Mouse (Mus musculus) ovary, postnatal 10 days (tissue): ENCODE data around the gene 6030468B19Rik.

Source experiments
- DNase-seq: peaks from one replicate; pipeline ENCODE4 v3.0.0; 2022; ENCODE audit warnings: low spot score

The 6030468B19Rik gene

DNA sequence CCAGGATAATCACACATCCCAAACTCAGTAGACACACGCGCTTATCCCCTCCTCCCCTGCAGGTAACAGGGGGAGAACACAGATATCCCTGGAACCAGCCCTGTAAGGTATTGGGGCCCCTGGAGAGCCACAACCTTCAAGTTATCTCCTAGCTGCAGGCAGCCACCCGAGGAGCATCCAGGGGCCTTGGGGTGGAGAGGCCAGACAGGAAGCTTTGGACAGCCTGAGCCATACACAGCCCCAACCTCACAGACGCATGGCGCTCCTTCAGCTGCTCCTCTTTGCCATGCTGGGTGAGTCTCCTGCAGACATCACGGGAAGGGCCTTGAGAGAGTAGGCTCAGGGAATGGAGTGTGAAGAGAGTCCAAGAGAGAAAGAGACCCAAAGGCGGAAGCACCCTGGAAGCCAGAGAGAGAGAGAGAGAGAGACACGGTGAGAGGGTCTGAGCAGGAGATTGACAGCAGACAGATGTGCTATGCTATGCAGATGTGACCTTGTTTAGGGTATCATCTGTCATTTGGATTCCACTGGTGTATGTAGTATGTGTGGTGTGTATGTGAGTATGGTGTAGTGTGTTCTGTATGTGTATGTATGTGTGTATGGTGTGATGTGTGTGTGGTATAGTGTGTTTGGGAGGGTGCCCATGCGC is at the start of gene 6030468B19Rik:
Gene 6030468B19Rik, plus strand, starts transcription at position 150 of the 649 bp plus-strand sequence.
- no peak for DNase-seq

DNA sequence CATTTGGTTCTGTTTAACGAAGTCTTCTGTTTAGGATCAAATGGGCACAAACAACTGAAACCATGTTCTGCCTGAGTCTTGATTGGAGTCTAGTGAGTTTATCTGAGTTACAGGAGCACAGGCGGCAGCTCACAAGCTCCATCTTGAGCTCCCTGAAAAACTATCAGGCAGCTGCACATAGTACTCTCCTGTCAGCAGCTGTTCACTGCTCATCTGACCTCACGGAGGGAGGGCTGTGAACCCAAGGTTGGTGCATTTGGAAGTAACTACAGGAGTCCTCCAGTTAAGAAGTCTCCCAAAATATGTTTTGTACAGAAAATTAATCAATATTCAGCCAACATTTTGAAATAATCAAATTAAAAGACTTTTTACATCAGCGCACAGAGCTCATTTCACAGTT is 48.8 kb upstream of the 6030468B19Rik start:
- no peak for DNase-seq

DNA sequence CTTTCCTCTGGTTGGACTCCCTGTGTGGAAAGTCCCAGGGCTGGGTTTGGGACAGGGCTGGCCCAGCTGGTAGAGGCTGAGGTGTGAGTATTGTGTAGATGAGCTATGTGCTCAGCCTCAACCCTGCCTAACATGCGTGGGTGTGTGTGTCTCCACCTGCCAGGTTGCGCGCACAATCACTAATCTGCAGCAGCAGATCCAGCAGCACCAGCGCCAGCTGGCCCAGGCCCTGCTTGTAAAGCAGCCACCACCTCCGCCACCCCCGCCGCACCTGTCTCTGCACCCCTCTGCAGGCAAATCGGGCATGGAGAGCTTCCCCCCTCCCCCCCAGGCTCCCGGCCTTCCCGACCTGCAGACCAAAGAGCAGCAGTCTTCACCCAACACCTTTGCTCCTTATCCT is 48.0 kb upstream of the 6030468B19Rik start:
- no peak for DNase-seq

DNA sequence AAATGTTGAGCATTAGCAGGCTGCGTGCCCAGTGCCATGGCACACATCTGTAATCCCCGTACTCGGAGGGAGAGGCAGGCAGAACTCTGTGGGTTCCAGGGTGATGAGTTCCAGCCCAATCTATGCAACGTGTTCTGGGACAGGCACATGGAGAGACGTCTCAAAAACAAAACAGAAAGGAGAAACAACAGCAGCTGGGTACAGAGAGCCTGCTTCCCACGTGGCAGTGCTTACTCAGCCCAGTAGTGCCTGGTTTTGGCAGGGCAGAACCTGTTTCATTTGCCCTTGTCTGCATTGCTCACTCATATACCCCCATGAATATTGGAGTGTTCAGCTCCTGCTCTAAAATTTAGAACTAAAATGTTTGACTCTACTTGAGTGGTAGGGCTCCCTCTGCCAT is 45.9 kb upstream of the 6030468B19Rik start:
- no peak for DNase-seq

DNA sequence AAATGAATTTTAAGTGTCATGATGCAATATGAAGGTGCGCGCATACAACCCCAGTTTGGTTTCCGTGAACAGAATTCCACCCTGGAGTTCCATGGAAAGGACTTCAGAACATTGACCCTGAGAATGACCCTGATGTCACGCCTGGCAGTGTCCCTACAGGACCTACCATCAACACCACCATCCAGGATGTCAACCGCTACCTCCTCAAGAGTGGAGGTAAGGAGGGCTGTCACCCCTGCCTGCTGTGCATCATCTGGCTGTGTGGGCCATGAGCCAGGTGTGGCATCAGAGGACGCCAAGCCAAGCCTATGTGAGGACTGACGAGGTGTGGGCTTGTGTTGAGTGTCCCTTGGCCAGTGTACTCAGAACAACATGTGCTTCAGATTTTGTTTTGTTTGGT is 41.6 kb upstream of the 6030468B19Rik start:
- no peak for DNase-seq

DNA sequence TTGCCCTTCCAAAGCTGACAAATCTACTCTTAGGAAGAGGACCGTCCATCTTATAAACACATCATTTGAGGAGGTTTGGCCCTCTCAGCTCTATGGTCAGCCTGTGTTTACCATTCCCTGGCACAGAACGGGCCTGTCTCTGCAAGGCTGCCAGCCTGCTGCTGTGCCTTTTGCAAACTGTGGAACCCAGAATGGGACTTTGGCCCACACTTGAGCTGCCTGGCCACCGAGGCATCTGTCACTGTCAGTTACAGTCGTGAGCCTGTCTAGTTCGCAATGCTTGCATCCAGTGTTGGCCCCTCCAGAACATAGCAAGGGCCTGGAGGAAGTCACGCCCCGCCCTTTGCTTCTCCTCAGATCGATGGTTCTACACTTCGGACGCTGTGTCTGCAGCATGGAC is 38.2 kb upstream of the 6030468B19Rik start:
- no peak for DNase-seq

DNA sequence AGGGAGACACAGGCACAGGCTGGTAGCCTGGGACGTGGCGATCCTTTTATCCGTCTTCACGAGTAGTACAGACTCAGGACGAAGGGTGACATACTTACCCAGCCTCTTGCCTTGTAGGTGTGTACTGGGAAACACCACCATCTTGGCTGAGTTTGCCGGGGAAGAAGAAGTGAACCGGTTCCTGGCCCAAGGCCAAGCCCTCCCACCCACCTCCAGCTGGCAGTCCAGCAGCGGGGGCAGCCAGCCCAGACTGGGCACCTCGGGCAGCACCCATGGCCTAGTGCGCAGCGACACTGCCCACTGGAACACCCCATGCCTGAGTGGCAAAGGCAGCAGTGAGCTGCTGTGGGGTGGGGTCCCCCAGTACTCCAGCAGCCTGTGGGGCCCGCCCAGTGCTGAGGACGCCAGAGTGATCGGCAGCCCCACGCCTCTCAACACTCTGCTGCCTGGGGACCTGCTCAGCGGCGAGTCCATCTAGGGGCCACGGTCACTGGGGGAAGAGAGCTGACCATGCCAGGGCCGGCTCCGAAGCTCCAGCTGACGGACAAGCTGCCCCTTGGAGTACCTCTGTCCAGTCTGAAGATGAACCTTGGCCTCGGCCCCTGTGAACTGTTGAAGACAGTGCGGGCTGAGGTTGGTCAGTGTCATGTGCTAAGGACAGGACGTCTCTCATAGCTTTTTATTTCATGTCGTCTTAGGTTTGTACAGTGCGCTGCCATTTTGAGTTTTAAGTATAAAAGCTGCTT is 36.9 kb upstream of the 6030468B19Rik start:
- DNase-seq, result no peak

DNA sequence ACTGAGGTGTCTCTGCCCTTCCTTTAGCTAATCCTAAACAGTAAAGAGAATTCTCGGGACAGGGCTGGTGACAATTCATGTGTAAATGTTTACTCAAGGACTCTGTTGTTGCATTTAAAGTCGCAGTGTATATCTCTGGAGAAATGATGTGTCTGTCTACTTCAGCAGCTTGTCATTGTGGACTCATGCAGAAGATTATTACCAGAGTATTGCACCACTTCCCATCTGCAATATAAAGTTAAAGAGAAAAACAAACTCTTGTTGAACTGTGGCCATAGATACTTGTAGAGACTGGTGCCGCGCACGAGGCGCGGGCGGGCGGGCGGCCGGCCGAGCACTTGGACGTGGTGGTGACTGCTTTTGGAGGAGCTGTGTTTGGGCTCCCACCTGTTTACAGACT is 35.7 kb upstream of the 6030468B19Rik start:
- DNase-seq, result no peak

DNA sequence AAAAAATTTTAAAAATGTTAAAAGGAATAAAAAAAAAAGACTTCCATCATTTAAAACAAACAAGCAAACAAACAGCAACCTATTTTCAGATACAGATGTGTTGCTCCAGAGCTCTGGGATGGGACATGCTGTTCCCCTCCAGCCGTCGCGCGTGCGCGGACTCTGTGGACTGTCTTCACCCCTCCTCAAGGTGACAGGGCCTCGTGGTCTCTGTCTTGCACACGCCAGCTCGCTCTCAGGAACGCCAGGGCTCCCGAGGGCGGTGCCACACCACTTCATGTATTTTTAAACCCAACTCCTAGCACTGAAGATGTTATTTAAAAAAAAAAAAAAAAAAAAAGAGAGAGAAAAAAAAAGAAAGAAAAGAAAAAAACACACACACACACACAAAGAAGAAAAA is 35.2 kb upstream of the 6030468B19Rik start:
- DNase-seq, result no peak

DNA sequence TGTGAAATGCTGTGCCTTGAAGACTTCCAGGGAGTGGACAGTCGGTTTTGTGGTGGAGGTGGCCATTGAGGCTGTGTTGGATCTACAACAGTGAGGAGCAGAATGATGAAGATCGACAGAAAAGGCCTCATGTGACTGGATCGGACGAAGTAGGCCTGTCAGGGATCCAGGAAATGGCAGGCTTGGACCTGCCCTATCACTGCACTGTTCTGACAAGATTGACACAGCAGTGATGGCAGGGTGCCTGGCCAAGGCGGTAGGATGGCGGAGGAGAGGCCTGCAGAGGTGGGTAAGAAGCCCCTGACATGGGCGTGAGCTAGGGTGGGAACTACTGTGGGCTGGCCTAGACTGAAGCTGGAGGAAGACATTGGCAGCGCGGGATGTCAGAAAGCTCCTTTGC is 33.1 kb upstream of the 6030468B19Rik start:
- no peak for DNase-seq

DNA sequence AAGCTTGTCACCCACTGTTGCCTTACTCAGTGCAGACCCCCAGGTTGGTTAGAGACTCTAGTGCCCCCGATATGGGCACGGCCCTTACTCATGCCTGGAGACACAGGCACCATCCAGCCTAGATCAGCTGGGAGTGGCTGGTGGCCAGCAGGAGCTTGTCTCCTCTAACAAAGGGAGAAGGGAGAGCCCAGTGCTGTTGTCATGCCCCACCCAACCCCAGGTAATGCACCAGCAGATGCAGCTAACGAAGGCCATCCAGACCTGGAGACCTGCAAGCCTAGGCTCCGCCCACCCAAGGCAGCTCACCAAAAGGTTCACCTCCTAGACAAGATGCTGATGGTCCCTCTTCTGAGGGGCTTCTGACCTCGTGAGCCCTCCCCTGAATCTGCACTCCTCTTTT is 32.1 kb upstream of the 6030468B19Rik start:
- DNase-seq, result no peak

DNA sequence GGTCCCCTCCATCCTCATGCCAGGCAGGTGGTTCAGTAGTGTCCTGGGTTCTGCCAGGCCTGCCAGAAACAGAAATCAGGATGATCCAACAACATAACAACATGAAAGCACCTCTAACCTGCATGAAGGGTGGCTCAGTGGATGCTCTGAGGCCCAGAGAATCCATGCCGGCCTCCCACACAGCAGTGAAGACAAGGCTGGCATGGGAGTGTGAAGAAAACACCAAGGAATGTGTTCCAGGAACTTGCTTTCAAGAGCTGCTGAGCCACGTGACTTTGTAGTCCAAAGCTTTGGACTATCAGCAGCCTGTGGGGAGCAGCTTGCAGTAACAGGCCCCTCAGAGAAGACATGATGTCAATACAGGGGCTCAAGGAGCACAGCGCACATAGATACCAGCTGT is 31.2 kb upstream of the 6030468B19Rik start:
- no peak for DNase-seq

DNA sequence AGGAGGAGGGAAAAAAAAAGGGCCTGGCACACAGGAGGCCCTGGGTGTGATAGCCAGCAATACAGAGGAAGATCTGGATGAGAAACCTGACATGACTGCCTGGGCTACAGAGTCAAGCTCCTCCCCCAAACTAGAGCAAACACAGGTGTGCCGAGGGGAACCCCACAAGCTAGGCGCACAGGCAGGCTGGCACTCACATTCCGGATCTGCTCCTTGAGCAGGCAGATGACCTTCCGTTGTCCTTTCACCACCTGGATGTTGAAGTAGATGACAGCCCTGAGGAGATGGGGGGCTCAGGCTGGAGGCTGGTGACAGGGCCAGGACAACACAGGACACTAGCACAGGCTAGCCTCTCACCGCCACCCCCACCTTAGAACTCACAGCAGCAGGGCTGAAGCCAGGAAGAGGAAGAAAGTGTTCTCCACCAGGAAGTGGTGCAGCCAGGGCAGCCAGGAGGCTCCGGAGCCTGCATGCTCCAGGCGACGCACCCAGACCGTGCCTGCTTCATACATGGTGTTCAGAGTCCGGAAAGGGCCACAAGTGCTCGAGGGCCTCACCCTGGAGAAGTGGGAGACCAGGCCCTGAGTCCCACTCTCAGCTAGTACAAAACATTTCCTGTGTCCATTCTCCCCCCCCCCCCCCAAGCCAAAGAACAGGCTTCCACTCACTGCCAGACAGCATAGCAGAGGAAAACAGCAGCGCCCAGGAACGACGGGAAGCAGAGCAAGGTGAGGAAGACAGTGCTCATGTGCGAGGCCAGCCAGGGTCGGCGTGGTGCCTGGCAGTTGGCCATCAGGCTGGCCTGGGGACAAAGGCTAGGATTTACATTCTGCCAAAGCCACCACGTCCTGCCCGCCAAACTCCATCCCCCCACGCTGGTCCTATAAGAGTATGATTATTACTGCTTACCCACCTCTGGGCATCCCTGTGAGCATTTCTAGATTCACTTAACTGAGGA is 28.5 kb upstream of the 6030468B19Rik start:
- DNase-seq, result no peak

DNA sequence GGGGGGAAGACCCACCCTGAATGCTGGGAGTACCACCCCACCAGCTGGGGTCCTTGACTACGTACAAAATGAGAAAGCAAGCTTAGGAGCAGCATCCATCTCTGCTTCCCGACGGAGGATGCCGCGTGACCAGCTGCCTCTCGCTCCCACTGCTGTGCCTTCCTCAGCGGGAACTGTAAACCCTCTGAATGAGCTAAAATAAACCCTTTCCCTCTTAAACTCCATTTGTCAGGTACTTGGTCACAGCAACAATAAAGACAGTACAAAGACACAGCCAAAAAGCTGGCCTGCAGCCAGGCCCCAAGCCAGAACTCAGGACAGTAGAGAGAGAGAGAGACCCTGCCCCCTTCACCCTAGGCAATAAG is 27.8 kb upstream of the 6030468B19Rik start:
- DNase-seq, result no peak

DNA sequence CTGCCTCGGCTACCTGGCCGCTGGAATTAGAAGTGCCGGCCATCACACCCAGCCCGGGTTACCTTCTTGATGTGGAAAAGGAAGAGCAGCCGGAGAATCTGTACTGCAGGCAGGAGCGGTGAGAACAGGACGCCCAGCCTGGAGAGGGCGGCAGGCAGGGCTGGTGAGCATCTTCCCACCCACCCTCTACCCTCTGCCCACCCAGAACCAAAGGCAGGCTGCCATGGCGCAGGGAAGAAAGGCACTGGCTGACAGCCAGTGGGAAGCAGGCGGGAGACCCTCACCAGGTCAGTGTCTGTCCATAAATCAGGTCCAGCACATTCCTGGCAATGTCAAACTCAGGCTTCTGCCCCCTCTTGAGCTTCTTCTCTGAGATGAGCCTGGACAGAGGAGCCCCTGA is 27.1 kb upstream of the 6030468B19Rik start:
- no peak for DNase-seq

DNA sequence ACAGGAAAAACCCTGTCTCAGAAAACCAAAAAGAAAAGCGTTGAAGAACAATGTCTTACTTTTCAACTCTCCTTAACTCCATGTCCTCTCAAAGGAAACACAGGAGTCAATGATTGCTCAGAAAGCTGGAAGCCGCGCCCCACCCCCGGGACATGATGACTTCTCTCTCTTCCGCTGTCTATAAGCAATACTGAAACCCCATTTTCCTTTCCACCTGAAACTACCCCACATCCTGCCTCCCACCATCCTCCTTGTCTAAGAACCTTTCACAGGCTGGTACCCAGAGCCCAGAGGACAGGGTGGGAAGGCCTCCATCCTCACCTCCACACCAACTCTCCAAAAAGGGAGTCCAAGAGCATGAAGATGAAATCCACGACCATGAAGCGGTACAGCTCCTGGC is 25.1 kb upstream of the 6030468B19Rik start:
- no peak for DNase-seq

DNA sequence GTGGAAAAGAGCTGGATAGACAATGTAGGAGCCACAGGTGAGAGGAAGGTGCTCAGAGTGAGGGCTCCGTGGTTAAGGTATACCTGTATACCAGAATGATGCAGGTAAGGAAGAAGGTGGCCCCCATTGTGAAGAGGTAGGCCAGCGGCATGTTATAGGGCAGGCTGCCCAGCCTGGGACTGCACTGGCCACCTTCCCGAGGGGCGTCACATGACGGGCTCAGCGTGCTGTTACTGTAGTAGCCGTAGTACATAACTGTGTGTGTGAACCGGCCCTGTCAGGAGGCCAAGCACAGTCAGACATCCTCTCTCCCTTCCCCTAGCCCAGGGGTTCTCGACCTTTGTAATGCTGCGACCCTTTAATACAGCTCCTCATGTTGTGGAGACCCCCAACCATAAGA is 22.5 kb upstream of the 6030468B19Rik start:
- no peak for DNase-seq

DNA sequence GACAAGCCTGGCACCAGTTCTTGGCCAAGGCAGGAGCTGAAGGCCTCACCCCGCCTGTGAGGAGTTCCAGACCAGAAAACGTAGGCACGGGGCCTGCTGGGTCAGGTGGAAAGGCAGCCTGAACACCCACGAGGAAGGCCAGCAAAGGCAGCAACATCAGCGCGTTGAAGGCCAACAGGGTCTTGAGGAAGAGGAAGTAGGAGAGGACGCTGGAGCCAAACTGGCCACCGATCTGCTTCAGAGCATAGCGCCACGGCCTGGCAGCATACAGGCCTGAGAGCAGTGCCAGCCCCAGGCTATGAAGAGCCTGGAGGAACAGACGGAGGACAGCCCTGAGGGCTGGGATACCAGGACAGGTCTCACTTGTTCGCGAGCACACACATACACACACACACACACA is 21.9 kb upstream of the 6030468B19Rik start:
- no peak for DNase-seq

DNA sequence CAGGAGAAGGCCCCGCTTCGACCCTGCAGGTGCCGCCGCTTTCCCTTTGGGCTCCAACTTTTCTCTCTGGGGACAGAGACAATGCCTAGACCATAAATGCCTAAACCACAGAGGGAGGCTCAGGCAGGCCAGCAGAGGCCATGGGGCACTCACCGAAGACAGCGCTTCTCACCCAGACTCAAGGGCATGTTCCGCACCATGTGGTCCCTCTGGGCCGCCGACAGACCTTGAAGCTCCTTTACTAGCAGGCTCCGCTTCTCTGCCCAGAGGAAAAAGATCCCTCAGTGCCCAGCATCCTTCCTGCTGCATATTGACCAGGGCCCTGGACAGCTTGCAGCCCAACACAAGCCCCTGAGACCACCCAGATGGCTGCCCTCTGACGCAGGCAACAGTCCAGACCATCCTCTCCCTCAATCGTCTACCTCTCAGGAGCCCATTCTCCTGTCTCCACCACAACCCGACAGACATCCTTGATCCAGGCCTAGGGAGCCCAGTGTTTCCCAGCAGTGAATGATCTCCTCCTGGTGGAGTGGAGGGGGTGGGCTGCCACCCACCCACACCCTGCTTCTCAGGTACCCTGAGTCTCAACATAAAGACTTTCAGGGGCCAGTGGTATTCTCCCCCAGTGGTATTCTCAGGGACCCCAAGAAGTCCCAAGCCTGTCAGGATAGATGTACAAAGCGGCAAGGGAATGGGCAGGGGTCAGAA is 21.2 kb upstream of the 6030468B19Rik start:
- DNase-seq, result no peak

DNA sequence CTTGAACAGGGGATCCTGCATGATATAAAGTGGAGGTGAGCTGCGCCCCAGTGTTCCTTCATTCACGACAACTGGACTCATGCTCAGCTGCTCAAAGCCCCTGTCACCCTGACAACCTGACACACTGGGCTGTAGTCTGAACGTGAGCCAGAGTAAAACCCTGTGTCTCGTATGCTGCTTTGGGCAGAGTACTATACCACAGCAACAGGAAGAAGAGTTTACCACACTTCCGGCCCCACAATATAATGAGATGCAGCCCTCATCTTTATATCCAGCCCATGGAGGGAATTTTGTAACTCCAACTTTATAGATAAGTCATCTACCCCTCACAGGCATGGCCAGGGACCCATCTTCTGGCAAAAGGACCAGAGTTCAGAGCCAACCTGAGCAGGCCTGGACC is 20.3 kb upstream of the 6030468B19Rik start:
- DNase-seq, result no peak

DNA sequence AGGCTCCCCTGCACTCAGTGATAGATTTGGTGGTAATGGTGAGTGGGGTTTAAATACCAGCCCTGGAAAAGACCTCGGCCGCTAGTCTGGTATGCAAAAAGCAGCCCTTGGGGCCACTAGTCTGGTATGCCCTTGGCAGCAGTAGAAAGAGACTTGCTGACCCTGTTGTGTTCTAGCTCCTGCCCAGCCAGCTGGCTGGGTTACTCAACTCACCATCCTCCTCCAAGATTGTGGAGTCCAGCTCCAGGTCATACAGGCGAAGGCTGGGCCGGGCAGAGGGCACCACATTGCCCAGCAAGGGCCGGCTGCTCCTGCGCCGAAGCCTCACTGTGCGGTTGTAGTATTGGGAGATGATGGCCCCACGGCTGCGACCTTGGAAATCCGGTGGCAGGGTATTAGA is 19.4 kb upstream of the 6030468B19Rik start:
- no peak for DNase-seq

DNA sequence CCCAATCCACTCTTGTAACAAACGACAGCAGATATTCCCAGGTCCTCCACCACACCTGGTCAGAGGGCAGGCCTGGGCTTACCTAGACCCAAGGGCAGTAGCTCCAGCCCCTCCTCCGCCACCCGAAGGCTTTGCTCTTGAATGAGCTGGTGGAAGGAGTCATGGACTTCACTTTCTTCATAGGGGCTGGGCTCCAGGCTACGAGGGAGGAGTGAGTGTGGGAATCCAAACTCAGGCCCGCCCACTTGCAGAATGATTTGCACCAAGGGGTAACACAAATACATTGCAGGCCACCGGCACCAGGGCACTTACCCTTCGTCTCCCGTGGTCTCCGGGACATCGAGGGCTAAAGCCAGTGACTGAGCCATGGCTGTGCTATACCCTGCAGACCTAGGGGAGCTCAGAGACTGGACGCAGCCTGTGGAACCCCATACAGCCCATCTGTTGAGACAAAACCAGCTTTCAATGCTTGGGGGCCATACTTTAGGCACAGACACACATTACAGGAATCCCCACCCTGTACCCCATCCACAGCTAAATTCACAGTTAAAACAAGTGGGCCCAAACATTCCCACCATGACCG is 18.5 kb upstream of the 6030468B19Rik start:
- no peak for DNase-seq
